In the genomic region with DNA sequence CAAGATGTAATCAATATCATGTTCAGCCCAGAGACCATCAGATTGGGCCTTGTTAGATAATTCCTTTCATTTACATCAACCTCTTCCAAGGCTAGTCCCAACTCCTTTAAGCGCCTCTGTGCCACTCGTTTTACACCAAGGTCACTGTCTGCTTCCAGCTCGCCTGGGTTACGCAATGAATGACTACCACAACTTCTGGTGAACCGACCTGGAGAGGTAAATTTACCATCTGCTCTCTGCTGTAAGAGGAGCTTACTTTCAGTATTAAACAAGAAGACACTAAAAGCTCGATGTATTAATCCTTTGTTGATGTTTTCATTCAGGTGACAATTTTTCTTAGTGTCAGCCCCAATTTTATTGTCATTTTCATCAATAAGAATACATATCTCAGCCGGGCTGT, we compare ENCODE assay signal across 25 mouse cellular contexts. TPM values are rescaled to one million over a fixed set of nuclear protein-coding genes. Genes with fewer than 3 reads are reported as not detected.
"Had no signal": no experiment of that assay in that cellular context is flagged by ENCODE, and none has a peak within 500 bp of the region (broad histone marks: within the 10 kb centered on the region; RNA-seq: fewer than 3 reads in every experiment).

No protein-coding gene starts in this region.

- H3K4me3 ChIP-seq: embryonic facial prominence, embryonic 10.5 days; embryonic facial prominence, embryonic 12.5 days; embryonic facial prominence, embryonic 13.5 days; embryonic facial prominence, embryonic 15.5 days; erythroblast, embryonic 14.5 days; forebrain, embryonic 10.5 days; forebrain, embryonic 12.5 days; forebrain, embryonic 13.5 days; forebrain, embryonic 15.5 days; gastrocnemius, adult 2 months; heart, adult 2 months had no signal

- H3K27ac ChIP-seq: embryonic facial prominence, embryonic 10.5 days; embryonic facial prominence, embryonic 12.5 days; embryonic facial prominence, embryonic 13.5 days; embryonic facial prominence, embryonic 15.5 days; forebrain, embryonic 10.5 days; forebrain, embryonic 12.5 days; forebrain, embryonic 13.5 days; forebrain, embryonic 15.5 days; gastrocnemius, adult 2 months; heart, adult 2 months had no signal

- H3K4me2 ChIP-seq: embryonic facial prominence, embryonic 12.5 days; embryonic facial prominence, embryonic 13.5 days; embryonic facial prominence, embryonic 15.5 days; forebrain, embryonic 12.5 days; forebrain, embryonic 13.5 days; forebrain, embryonic 15.5 days had no signal

- H3K9me3 ChIP-seq: embryonic facial prominence, embryonic 10.5 days; embryonic facial prominence, embryonic 12.5 days; embryonic facial prominence, embryonic 13.5 days; embryonic facial prominence, embryonic 15.5 days; forebrain, embryonic 10.5 days; forebrain, embryonic 12.5 days; forebrain, embryonic 13.5 days; forebrain, embryonic 15.5 days had no signal

- H3K4me1 ChIP-seq: embryonic facial prominence, embryonic 10.5 days; embryonic facial prominence, embryonic 12.5 days; embryonic facial prominence, embryonic 13.5 days; embryonic facial prominence, embryonic 15.5 days; forebrain, embryonic 13.5 days; forebrain, embryonic 15.5 days had no signal

- H3K27me3 ChIP-seq: embryonic facial prominence, embryonic 12.5 days; embryonic facial prominence, embryonic 13.5 days; embryonic facial prominence, embryonic 15.5 days; forebrain, embryonic 12.5 days; forebrain, embryonic 13.5 days; forebrain, embryonic 15.5 days had no signal

- DNase-seq: cerebellum, adult 9-11 months; cerebellum, postnatal 10 days; cerebellum, postnatal 14 days; cerebellum, postnatal 25 days; cerebellum, postnatal 36 days; embryo, embryonic 11 days; forebrain, postnatal 0 days; gastrocnemius, adult 2 months; gastrocnemius, postnatal 10 days; gastrocnemius, postnatal 14 days; gastrocnemius, postnatal 25 days; gastrocnemius, postnatal 36 days; heart, adult 18-20 months; heart, adult 2 months had no signal

- ATAC-seq: forebrain, embryonic 13.5 days; forebrain, embryonic 14.5 days; forebrain, embryonic 15.5 days; forebrain, embryonic 16.5 days; forebrain, postnatal 0 days had no signal

- H3K36me3 ChIP-seq: embryonic facial prominence, embryonic 10.5 days; embryonic facial prominence, embryonic 12.5 days; embryonic facial prominence, embryonic 13.5 days; embryonic facial prominence, embryonic 15.5 days; forebrain, embryonic 10.5 days; forebrain, embryonic 12.5 days; forebrain, embryonic 15.5 days had no signal

- H3K9ac ChIP-seq: embryonic facial prominence, embryonic 12.5 days; embryonic facial prominence, embryonic 13.5 days; embryonic facial prominence, embryonic 15.5 days; forebrain, embryonic 12.5 days; forebrain, embryonic 13.5 days; forebrain, embryonic 15.5 days; forebrain, postnatal 0 days had no signal

RNA-seq across cellular contexts. Expression of a gene that starts 51.7 kb away (rescaled TPM):
- polyA plus RNA-seq: erythroblast, embryonic 14.5 days had no signal
